Mouse (Mus musculus): ENCODE data around the gene Gm9936.
A peak's percentile ranks its signal among the peaks of the same experiment; 100 is the strongest.

- TF ChIP-seq CTCF (IDR thresholded peaks at IDR 0.05; ENCODE audit: low read depth) (peak; percentile 37), EP300 (IDR thresholded peaks at IDR 0.05; ENCODE audit: low read depth) (no peak)
These were observed 32.3 kb downstream of the Gm9936 start for GRCm38 (mm10) chr5:114825978-114826691.

Measured in liver, postnatal 0 days (tissue).